Mouse (Mus musculus): ENCODE results near the gene Xpot. TPM values are rescaled to one million over a fixed set of nuclear protein-coding genes. Genes with fewer than 3 reads are reported as not detected.

The Xpot gene
- total and polyA plus RNA-seq, 3 experiments = 62.1 to 92.4 (median 72.7) TPM

DNA sequence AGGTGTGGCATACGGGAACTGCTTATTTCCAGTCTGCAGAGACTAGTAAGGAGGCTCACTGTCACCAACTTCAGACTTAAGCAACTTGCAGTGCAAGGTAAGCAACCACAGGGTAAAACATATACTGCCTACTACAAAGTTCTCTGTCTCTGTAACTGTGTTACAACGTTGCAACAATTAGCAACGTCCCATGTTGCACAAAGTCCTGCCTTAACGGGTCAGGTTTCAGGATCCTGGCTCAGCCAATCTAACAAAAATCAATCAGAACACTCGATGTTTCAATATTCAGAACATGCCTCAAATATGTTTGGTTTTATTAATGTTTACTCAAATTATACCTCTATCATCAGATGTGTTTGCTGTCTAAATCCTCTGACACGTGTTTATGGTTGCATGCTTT, 3.7 kb downstream of the Xpot start:
- DNase-seq = no peak

DNA sequence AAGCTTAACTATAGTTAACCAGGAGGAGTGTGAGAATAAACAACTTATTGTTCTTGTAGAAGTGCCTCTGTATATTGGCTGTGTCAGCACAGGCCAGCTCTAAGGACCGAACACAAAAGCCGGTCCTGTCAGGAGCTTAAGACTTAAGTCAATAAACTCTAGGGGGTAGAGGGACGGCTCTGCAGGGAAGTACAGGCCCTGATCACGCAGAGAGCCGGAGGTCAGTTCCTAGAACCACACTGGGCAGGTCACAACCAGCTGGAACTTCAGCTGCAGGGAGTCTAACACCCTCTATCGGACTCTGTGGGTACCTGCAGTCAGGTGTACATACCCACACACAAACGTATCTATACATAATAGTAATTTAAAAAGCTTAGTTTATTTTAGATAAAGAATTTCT, 10.2 kb downstream of the Xpot start:
- DNase-seq = no peak

DNA sequence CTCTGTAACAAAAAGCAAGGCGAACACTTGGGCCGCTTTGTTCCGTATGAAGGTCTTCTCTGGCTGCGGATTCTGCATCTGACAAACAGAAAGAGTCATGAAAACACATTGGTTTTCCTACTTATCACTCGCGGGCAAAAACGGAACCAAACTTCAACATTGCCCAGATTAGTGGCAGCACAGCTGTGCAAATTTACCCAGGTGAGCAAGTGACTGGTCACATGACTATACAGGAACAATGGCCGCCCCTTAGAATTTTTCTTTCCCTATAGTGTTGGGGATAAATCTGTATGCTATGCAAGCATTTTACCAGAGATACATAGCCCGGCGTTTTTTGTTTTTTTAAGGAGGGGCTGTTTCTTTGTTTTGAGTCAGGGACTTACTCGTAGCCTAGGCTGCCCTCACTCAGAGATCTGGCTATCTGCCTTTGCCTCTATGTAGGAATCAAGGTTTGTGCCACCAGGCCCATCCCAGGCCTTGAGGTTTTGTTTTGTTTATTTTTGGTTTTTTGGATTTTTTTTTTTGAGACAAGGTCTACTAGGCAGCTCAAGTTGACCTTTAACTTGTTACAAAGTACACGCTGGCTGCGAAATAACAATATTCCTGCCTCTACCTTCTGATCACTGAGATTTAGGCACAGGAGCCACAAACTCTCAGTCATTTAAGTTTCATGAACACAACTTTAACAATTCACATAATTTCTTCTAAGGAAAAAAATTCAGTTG, 10.8 kb downstream of the Xpot start:
- DNase-seq = no peak

DNA sequence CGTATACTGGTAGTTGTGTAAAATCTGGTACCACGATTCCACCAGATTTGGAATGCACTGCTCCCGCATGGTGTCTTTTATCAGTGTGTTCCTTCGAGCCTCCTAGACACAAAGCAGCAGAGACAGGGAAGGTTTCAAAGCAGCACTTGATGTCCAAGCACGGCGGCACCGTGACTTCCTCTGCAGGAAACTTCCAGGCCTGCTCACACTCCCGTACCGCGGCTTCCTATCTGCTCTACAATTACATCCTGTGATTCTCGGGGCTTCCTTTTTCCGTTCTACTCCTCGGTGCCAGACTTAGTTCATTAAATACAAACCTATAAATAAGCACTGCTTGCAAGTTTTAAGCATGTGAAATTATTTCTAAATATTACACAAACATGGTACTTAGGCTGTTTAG, 12.6 kb downstream of the Xpot start:
- peak; percentile 24 for DNase-seq

DNA sequence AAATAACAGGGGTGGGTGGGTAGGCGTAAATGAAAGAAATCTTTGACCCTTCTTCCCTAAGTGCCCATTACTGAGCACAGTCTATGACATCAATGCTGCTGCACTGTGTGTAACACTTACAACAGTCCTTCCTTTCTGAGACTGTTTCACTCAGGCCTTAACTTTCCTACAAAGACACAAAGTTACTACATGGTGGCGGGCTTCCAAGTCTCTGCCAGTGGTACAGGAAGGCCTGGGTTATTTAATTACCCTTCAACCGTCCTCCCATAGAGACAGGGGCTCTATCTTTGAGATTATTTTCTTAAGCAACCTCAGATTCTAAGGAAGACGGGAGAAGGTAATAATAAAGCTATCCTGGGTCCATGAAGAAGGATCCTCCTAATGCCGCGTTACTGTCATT, 13.7 kb downstream of the Xpot start:
- DNase-seq = no peak

DNA sequence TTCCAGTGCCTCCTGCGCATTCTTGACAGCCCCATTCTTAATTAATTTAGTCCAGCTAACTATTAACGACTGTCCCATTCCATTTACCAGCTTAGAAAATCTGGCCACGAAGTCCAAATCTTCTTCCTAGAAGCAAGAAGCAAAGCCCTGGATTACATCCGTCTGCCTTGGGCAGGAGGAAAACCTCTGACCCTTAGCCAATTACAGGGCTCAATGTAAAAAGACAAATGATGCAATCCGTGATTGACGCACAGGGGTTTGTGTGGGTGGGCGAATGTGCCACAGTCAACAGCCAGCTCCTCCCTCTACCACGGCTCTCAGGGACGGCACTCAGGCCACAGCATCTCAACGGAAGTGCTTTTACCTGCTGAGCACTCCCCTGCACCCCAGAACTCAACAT, 14.5 kb downstream of the Xpot start:
- DNase-seq = no peak

DNA sequence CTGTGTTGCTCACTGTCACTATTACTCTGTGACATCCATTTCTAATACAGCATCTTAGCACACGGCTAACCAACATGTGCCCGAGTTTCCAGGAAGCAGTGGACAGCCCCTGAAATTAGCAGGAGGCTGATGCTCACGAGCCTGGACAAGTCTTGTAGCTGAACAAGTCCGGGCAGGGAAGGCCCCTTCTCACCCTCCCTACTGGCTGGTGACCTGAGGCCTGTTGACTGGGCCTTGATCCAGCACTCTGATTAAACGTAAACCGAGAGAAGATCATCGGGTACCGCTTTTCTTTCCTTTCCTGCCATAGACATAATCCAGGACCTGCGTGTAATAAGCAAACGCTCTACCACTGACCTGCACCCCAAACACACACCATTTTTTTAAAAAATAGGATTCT, 18.0 kb downstream of the Xpot start:
- DNase-seq = no peak

DNA sequence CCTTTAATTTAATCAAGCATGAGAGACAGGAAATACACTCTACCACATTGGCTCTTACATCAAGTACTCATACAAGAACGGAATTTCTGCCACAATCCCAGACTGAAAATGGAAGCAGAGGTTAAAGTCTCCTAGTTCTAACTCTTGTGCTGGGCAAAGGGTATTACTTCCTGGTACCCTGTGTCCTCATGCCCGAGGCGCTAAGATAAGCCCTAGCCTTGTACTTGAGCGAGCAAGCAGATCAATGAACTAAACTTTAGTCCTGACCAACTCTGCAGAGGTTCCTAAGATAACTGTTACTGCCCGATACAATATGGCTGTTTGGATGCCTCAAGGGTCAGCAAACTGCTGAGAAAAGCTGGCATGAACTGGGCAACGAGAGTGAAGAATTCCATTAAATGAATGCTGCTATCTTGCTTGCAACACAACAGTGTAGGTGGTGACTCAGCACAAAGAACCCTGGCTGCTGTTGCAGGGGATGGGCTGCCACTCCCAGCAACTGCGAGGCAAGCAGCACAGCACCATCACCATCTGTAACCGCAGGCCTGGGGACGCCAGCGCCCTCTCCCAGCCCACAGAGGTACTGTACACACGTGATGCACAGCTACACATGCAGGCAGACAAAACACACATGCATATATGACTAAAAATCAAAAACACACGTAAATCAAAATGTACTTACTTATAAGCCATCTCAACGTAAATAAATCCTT, 21.3 kb downstream of the Xpot start:
- DNase-seq = peak; percentile 34

DNA sequence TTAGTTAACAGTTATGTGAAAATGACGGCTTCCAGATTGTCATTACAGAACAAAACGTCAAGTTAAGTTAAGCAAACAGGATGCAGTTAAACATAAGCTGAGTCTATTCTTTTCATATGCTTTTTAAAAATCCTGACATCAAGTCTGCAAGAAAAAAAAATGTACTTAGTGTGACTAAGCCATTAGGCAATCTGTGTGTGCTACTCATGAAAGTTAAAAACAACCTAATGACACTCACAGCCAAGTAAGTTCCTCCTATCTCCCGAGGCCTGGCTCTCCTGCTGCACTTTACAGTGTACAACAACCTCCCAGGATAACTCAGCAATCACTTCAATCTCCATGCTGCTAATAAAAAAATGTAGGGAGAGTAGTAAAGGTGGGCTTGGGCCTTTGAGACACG, 22.6 kb downstream of the Xpot start:
- DNase-seq = peak; percentile 39

DNA sequence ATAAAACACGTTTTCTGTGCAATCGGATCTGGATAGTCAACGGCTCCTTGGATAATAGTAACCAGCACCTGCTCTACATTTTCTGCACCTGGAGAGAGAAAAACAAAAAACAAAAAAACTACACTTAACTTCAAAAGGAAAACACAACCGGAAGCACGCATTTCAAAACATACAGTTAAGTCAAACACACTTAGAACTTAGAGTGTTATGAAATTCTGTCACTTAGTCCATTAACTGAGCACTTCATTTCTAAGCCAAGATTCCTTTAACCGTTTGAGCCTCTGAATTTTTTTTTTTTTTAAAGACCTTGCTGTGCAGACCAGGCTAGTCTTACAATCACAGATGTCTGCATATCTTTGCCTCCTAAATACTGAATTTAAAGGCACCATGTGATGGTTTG, 24.9 kb downstream of the Xpot start:
- DNase-seq = no peak

DNA sequence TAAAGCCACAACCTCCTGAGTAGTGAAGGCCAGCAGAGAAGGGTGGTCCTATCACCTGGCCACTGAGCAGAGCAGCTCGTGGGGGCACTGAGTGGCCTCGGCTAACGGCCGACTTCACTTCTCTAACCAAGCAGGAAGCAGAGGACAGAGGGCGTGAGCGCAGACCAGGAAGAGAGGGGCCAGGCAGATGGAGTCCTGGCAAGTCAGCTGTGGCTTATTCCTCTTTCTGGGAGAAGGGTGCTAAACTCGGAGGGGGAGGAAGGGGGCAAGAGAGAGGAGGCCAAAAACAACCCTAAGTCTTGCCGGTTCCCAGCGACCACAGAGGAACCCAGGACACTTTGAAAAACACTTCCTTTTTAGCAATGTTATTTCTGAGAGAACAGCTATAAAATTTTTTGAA, 29.6 kb downstream of the Xpot start:
- no peak for DNase-seq

DNA sequence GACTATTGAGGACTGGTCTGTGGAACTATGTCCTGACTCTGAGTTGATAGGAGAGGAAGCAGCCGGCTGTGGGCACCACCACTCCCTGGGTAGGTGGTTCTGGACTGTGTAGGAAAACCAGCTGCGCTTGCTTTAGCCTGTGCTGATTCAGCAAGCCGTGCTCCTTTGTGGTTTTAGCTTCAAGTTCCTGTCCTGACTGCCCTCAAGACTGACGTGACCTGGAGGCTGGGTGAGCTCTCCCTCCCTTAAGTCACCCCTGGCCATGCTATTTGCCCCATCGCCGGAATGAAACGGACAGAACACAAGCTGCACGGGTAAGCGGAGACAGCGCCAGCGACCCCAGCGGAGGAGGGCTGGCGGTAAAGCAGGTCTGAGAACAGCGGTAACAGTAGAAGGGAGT, 35.0 kb downstream of the Xpot start:
- DNase-seq = peak; percentile 26

DNA sequence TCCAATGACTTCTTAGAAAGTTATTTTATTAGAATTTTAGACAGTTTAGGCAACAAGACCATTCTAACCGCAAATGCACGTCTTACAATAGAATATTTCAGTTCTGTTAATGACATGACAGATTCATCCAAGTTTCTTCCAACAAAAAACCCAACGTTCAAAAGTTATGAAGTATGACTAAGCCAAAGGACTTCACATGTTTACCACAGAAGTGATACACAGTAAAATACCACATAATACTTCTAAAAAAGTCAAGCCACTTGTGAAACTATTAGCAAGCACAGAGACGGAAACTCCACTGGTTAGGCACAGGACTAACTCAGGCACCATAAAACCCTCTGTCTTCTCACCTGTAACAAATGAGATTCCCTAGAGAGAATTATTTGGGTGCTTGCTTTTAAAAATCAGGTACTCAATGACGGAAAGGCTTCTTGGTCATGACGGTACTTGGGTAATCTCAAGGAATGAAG, 38.7 kb downstream of the Xpot start:
- no peak for DNase-seq

DNA sequence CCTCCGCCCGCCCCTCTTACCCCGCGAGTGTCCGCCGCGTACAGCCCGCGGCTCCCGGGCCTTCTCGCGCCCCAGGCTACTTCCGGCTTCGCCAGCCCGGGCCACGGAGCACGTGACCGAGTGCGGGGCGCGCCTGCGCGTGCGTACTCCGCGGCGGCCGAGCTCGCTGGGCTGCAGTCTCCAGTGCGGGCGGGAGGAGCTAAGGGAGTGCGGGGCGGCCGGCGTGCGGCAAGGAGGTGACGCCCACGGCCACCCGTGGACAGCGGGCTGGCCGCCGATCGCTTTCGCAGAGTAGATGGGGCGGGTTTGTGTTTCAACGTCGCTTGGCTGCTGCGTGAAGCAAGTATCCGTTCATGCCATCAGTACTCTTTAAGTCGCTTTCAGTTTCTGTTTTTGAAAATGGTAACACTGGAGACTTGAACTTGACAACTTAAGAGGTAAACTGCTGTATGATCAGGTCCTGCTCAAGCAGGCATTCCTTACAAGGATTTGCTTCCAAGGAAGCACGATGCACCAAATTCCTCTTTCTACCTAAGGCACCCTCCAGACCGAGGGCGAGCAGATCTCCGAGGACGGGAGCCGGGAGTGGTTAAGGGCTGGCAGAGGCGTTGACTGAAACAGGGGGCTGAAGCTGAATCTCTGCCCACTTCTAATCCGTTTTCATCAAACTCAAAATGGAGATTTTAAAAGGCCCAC, 39.3 kb downstream of the Xpot start, which contains the start of gene Tbk1:
TSS of gene Tbk1 (minus strand) at position 113 of the 696 bp plus-strand sequence.
- peak; percentile 98 for DNase-seq

DNA sequence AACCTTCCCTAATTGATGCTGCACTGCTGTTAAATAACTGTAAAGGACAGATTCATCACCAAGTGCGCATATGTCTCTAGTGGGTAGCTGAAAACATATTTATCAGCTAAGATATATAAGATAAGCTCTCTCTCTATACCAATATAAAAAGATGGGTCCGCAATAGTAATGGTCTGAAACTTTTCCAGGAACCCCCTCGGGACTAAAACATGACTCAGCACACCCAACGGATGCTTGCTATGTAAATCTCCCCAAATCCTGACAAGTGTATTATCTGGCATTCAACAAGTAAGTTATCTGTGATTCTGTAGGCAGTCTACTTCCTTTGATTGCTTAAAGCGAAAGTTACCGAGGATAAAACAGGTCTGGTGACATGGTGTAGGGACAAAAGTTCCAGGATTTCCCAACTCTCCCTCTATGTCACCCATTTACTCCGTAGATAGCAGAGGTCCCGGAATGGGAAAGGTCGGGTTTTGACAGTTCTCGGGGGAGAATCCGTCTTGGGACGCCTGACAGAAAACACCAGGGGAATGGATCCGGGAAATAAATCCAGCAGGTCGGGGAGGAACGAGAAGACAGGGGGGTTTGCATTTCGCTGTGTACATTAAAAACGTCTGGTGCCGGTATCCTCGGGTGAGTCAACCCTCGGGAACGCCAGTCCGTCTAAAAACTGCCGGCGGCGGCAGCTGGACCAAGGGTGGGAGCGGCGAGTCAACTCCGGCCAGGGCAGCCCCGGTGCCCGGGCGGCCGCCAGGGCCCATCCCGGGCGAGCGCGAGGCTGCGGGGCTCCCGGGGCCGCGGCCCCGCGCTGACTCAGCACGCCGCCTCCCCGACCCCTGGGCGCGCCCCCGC, 40.1 kb downstream of the Xpot start:
- DNase-seq = no peak

DNA sequence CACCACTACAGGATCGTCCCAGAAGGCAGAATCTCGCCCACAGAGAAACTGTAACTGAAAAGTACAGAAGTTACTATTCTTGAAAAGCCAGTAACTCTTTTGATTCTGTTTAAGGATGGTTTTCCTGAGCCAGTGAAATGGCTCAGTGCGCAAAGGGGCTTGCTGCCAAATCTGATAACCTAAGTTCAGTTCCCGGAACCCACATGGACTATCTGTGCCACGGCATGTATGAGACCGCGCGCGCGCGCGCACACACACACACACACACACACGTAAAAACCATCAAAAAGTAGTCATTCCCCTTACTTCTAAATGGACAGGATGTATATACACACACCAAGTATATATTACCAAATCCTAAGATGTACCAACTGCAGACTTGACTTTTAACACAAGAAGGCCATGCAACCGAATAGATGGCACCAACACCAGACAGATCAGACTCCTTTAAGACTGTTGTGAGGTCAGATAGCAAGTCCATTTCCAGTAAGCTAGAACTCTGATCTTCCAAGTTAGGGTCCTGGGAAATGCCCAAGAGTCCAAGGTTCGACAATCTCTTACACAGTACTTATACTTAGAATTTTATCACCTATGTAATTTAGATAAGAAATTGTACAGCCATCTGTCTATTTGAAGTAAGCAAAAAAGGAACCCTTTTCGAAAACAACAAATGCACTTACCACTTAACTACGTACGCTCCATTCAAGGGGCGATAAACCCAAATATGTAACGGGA, 40.9 kb downstream of the Xpot start:
- no peak for DNase-seq

DNA sequence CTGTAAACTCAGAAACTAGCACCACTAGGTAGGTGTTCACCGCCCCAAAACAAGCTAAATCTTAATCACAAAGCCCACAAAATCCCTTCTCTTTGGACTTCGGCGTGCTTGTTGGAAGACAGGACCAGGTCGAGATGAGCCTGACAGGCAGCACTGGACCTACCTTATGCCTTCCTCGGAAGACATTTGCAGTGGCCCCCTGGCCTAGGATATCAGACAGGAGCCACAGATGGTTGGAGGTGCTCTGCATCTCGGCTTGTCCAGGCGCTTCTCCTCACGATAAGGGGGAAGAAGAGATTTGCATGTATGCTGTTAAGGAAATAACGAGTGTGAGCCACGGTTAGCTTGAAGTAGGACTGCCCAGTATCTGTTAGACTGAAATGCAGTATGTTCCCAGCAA, 42.1 kb downstream of the Xpot start:
- DNase-seq = no peak

DNA sequence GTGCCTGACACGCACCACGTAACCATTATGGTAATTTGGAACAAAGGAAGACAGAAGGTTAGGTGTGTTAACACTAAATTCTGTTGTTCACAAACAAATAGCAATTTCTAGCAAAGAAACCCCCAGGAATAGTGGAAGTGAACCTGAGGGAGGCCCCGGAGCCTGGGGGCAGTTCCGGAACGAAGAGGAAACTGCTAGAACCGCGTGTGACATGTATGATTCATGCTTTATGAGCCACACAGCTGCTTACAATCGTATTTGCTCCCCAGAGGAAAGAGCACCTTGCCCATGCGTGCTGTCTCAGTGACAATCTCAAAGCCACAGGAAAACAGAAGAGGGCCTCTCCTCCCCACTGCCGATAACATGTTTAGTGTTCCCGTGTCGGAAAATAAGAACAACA, 43.1 kb downstream of the Xpot start:
- no peak for DNase-seq

DNA sequence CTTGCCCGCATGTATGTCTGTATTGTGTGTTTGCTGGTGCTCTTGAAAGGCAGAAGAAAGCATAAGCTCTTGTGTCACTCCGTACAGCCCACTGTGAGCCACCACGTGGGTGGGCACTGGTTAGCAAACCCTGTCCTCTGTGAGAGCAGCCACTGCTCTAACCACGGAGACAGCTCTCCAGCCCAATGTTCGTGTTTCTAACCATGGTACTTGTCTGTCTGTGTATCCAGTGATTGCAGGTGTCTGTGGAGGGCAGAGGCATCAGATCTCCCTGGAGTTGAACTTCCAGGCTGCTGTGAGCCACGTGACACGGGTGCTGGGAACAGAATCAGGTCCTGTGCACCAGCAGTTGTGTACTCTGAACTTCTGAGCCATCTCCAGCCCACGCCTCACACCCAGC, 43.8 kb downstream of the Xpot start:
- no peak for DNase-seq

DNA sequence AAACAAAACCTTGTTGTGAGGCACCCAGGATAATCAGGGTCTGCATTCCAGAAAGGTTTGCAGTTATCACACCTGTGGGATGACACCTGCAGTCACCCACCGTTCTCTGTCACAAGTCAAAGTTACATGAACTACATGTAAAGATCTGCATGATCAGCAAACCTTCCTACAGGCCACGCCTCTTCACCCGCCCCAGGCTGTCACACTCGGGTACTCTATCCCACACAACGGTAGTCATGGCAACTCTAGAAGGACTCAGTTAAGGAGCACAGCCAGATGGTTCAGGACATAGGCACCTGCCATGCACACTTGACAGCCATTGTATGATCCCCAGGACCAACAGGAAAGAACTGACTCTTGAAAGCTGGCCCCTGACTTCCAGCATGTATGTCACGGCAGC, 44.7 kb downstream of the Xpot start:
- no peak for DNase-seq

DNA sequence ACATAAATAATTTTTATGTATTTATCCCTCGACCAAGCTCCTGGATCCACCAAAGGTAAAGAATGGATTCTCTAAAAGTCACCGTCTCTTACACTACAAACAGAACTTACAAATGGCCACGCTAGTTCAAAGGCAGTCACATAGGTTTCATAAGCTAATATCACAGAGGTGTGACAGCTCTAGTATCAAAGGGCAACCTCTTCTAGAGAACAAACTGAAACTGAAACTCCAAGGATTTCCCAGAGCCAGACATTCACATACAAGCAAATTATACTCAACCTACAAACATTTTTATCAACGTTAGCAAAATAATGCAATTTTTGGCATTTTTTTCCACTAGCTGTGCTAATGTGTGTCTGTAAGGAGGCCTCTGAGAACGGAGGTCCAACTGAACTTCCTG, 45.8 kb downstream of the Xpot start:
- DNase-seq = no peak

Data from adrenal gland, adult 2 months (tissue).